Mouse (Mus musculus) midbrain, embryonic 15.5 days (tissue): Measurements from ENCODE around the gene Spata31d1d. TPM values are rescaled to one million over a fixed set of nuclear protein-coding genes. Genes with fewer than 3 reads are reported as not detected.
A peak's percentile ranks its signal among the peaks of the same experiment; 100 is the strongest.
"Not testable (repeated sequence)": the region's sequence is repeated elsewhere in the genome, so short reads cannot be mapped to it uniquely, and the experiment has no call there.

Experiments
- ATAC-seq: fragments of 200-750 bp; cut with Nextera tagmentation; replicated peaks from 2 replicates; pipeline ENCODE4 v1.8.0; 2017; ENCODE audit warnings: moderate TSS enrichment
- H3K27ac ChIP-seq: fragments of 300-500 bp; sonication (generic); 2 replicates; pipeline ENCODE4 v1.5.1; 2015; ENCODE audit warnings: mild to moderate bottlenecking, inconsistent platforms
- H3K27me3 ChIP-seq: fragments of 300-500 bp; sonication (generic); replicated peaks from 2 replicates; pipeline ENCODE4 v1.6.1; 2015; ENCODE audit warnings: inconsistent platforms
- H3K36me3 ChIP-seq: fragments of 300-500 bp; sonication (generic); replicated peaks from 2 replicates; pipeline ENCODE4 v1.6.1; 2015; ENCODE audit warnings: inconsistent platforms
- H3K4me1 ChIP-seq: fragments of 300-500 bp; sonication (generic); 2 replicates; pipeline ENCODE4 v1.6.1; 2015; ENCODE audit warnings: inconsistent platforms
- H3K4me2 ChIP-seq: fragments of 300-500 bp; sonication (generic); 2 replicates; pipeline ENCODE4 v1.6.1; 2015; ENCODE audit warnings: inconsistent platforms, mild to moderate bottlenecking, moderate library complexity
- H3K4me3 ChIP-seq: fragments of 300-500 bp; sonication (generic); 2 replicates; pipeline ENCODE4 v1.5.1; 2015; ENCODE audit warnings: mild to moderate bottlenecking, inconsistent platforms
- H3K9ac ChIP-seq: fragments of 300-500 bp; sonication (generic); 2 replicates; pipeline ENCODE4 v1.6.1; 2015; ENCODE audit warnings: mild to moderate bottlenecking, inconsistent platforms
- H3K9me3 ChIP-seq: fragments of 300-500 bp; sonication (generic); 2 replicates; pipeline ENCODE4 v1.6.1; 2016; ENCODE audit warnings: inconsistent platforms
- WGBS: fragments of 180-500 bp; shearing (Covaris S2); methylation state at CpG from one replicate; pipeline ENCODE4 v1.1.7; 2015; ENCODE audit warnings: mixed read lengths; 5-methylcytosine and 5-hydroxymethylcytosine counted together
- polyA plus RNA-seq: library from polyadenylated mRNA; unstranded; fragments of >200 nt; fragmentation: Nextera tagmentation; extraction: Ambion mirVana; gene quantifications from 2 replicates; pipeline ENCODE4 v1.2.1, GENCODE M21; 2015

Spata31d1d gene
- not detected in 2 replicates for polyA plus RNA-seq

GRCm38 (mm10) chr13:59731652-59732051 is at the start of gene Spata31d1d:
TSS of gene Spata31d1d (minus strand) at chr13:59731752.
- Histone ChIP-seq H3K36me3 (no peaks in the 10 kb centered on the region), H3K27ac (no peak within 1 kb of the TSS), H3K4me1 (no peaks in the 10 kb centered on the region), H3K4me2 (no peak within 1 kb of the TSS), H3K9ac (no peak within 1 kb of the TSS), H3K9me3 (no peaks in the 10 kb centered on the region), H3K27me3 (no peaks in the 10 kb centered on the region), H3K4me3 (no peak within 1 kb of the TSS)
- ATAC-seq: no peak
- 56% methylated on average over 7 of the region's 7 CpGs for WGBS

DNA sequence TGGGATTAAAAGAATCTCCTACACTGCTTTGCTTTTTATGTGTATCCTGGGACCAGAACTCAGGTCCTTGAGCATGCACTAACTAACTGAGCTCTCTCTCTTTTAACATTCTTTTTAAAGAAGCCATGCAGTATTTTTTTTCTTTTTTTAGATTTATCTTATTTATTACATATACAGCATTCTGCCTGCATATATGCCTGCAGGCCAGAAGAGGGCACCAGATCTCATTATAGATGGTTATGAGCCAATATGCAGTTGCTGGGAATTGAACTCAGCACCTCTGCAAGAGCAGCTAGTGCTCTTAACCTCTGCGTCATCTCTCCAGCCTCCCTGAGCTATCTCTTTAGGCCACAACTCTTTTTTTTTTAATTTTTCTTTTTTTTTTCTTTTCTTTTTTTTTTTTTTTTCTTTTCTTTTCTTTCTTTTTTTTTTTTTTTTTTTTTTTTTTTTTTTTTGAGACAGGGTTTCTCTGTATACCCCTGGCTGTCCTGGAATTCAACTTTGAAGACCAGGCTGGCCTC is 48.3 kb upstream of the Spata31d1d start:
- not testable (repeated sequence) for H3K9me3 ChIP-seq, H3K4me1 ChIP-seq, ATAC-seq, H3K4me3 ChIP-seq, H3K27ac ChIP-seq, H3K9ac ChIP-seq, H3K4me2 ChIP-seq, H3K27me3 ChIP-seq
- H3K36me3 ChIP-seq: peaks cover 70% of the 10 kb centered on the region
- WGBS: 93% methylated on average over 1 of the region's 1 CpGs

DNA sequence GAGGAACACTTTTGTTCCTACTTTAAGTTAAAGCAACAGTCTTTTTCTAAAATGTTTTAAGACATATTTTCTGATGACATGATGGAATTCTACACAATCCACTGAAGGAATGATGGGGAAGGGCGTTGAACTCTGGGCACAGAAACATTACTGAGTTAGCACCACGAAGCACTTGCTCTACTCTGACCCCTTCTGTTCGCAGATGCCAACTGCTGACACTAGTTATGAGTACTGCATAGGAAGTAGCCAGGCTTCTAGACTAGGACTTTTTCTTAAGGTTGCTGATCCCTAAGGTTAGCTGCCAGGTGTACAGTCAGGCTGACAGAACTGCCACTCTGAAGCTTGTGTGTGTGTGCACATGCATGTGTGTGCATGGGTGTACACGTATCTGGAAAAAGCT is 47.7 kb upstream of the Spata31d1d start:
- no peak overlapping the region for H3K27ac ChIP-seq
- H3K36me3 ChIP-seq: peaks cover 66% of the 10 kb centered on the region
- no peak overlapping the region for H3K4me3 ChIP-seq
- H3K4me1 ChIP-seq: no peaks in the 10 kb centered on the region
- no peaks in the 10 kb centered on the region for H3K27me3 ChIP-seq
- 88% methylated on average over 4 of the region's 4 CpGs for WGBS
- no peaks in the 10 kb centered on the region for H3K9me3 ChIP-seq
- ATAC-seq: no peak
- H3K9ac ChIP-seq: no peak overlapping the region
- H3K4me2 ChIP-seq: no peak overlapping the region

DNA sequence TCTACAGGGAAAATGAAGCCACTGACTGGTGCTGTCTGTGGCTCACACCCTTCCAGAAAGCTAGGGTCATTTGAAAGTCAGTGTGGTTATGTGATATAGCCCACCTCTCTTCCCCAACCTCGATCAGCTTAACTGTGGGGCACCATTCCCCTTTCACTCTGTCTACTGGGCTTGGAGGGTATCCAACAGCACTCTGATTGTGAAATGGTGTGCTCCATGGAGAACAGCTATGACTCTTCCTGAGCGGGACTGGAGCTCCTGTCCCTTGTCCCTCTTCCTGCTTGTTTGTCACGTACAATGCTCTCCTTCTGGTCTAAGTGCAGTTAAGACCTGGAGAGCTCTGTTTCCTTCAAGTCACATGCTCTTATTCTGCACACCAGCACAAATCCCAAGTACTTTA is 43.6 kb upstream of the Spata31d1d start:
- Histone ChIP-seq H3K27ac (no peak overlapping the region), H3K27me3 (no peaks in the 10 kb centered on the region), H3K4me3 (no peak overlapping the region), H3K36me3 (peaks cover 30% of the 10 kb centered on the region), H3K4me1 (peaks cover 11% of the 10 kb centered on the region), H3K9me3 (no peaks in the 10 kb centered on the region), H3K4me2 (no peak overlapping the region), H3K9ac (no peak overlapping the region)
- 94% methylated on average over 3 of the region's 3 CpGs for WGBS
- ATAC-seq: no peak

DNA sequence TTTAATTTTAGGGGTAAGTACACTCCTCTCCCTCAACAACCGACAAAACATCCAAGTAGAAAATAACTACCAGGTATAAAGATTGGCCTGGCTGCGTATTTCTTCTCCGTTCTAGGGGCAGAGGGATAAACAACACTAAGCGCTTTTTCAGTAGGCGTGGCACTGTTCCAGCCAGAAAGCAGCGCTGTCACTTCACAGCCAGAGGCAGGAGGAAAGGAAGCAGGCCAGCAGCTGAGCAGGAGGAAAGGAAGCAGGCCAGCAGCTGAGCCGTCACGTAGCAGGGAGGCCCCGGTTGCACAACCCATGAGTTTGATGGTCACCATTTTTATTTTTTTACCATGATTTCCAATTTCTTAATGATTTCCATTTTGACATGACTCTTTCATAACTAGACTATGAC is 39.7 kb upstream of the Spata31d1d start:
- Histone ChIP-seq H3K9me3 (no peaks in the 10 kb centered on the region), H3K9ac (no peak overlapping the region), H3K4me3 (no peak overlapping the region), H3K4me2 (no peak overlapping the region; the same call in 1 of the 2 replicates), H3K27me3 (no peaks in the 10 kb centered on the region), H3K4me1 (peaks cover 39% of the 10 kb centered on the region), H3K36me3 (peaks cover 11% of the 10 kb centered on the region), H3K27ac (peak overlapping the region; percentile 98)
- no peak for ATAC-seq
- 65% methylated on average over 9 of the region's 9 CpGs for WGBS

DNA sequence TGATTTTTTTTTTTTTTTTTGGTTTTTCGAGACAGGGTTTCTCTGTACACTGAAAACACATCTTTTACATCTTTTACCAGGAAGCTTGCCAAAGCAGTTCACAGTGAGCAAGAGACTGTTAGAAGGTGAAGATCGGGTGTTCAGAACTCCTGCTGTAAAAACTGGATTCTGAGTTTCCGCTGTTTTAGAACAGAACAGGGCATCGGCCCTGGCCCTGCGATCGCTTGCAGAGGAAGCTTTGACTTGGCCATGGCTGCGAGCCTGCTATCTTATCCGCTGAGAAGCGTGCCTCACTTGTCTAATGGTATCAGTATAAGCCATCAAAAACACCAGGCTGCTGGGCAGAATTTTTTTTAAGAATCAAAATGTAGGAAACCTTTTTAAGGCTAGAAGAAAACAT is 39.3 kb upstream of the Spata31d1d start:
- peaks cover 43% of the 10 kb centered on the region for H3K4me1 ChIP-seq
- ATAC-seq: no peak
- peaks cover 11% of the 10 kb centered on the region for H3K36me3 ChIP-seq
- no peaks in the 10 kb centered on the region for H3K9me3 ChIP-seq
- H3K27ac ChIP-seq: peak overlapping the region; percentile 98
- peak overlapping the region; percentile 96 for H3K4me3 ChIP-seq
- no peaks in the 10 kb centered on the region for H3K27me3 ChIP-seq
- H3K9ac ChIP-seq: no peak overlapping the region
- 69% methylated on average over 9 of the region's 9 CpGs for WGBS
- peak overlapping the region; percentile 66 for H3K4me2 ChIP-seq

- Histone ChIP-seq H3K36me3 (peaks cover 8% of the 10 kb centered on the region), H3K4me2 (peak overlapping the region; percentile 66), H3K9ac (peak overlapping the region; percentile 84), H3K27me3 (no peaks in the 10 kb centered on the region), H3K27ac (peak overlapping the region; percentile 98), H3K9me3 (no peaks in the 10 kb centered on the region), H3K4me1 (peaks cover 46% of the 10 kb centered on the region), H3K4me3 (peak overlapping the region; percentile 96)
- peak; percentile 89 for ATAC-seq
- WGBS: under 1% methylated on average over 28 of the region's 28 CpGs
Measured at GRCm38 (mm10) chr13:59770164-59770562, 38.6 kb upstream of the Spata31d1d start.

DNA sequence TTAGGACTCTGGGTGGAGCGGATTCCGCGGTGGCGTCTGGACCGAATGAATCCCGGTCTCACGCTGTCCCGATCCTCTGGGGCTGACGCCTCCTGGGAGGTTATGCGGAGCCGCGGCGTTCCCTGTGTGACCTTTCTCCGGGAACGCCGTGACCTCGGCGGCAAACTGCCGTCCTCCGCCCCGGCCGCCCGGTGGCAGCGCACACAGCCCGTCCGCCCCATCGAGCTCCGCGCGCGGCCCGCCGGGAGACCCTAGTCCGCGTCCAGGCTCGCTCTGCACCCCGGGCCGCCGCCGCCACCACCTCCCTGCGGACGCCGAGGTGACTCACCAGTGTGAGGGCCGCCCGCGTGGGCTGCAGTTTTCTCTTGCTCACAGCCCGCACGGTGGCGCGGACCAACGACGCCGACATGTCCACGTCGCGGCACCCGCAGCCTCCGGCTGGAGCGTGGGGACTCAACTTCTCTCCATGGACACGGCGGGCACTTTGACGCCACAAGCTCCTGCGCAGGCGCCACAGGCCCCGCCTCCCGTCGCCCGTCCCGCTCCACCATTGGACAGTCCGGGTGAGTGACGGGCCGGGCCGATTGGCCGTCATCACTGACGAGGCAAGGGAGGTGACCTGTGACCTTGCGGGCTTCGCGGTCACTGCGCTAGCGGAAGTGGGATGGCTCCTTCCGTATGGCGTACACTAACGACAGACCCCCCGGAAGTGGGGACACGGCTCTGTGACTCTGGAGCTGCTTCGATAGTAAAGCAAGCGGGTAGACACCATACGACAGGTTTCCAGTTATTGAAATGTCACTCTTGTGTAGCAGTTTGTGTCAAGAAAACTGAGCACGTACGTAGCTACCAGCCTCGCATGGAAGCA is 38.0 kb upstream of the Spata31d1d start, which contains the start of gene Isca1:
Isca1 (minus strand) TSS at position 515 of the 868 bp plus-strand sequence.
- H3K27ac ChIP-seq: peak within 1 kb of the TSS; percentile 98
- peaks cover 3% of the 10 kb centered on the region; the same call in 1 of the 2 replicates for H3K36me3 ChIP-seq
- H3K9ac ChIP-seq: peak within 1 kb of the TSS; percentile 84
- peak; percentile 99 for ATAC-seq
- H3K4me2 ChIP-seq: peak within 1 kb of the TSS; percentile 66
- peaks cover 46% of the 10 kb centered on the region for H3K4me1 ChIP-seq
- WGBS: under 1% methylated on average over 91 of the region's 91 CpGs
- H3K4me3 ChIP-seq: peak within 1 kb of the TSS; percentile 96
- H3K27me3 ChIP-seq: no peaks in the 10 kb centered on the region
- no peaks in the 10 kb centered on the region for H3K9me3 ChIP-seq

- Histone ChIP-seq H3K27ac (no peak overlapping the region), H3K36me3 (peaks cover 3% of the 10 kb centered on the region; the same call in 1 of the 2 replicates), H3K27me3 (no peaks in the 10 kb centered on the region), H3K4me1 (peaks cover 46% of the 10 kb centered on the region), H3K9ac (peak overlapping the region; percentile 84; the same call in 1 of the 2 replicates), H3K9me3 (no peaks in the 10 kb centered on the region), H3K4me2 (peak overlapping the region; percentile 66), H3K4me3 (peak overlapping the region; percentile 96)
- ATAC-seq: no peak
- WGBS: 37% methylated on average over 13 of the region's 13 CpGs
Measured at GRCm38 (mm10) chr13:59768531-59768930, 37.0 kb upstream of the Spata31d1d start.

GRCm38 (mm10) chr13:59766786-59767515 is 35.4 kb upstream of the Spata31d1d start:
- H3K36me3 ChIP-seq: no peaks in the 10 kb centered on the region
- no peaks in the 10 kb centered on the region for H3K9me3 ChIP-seq
- H3K9ac ChIP-seq: no peak overlapping the region
- H3K4me2 ChIP-seq: no peak overlapping the region
- 84% methylated on average over 11 of the region's 11 CpGs for WGBS
- H3K4me1 ChIP-seq: peaks cover 46% of the 10 kb centered on the region
- H3K27me3 ChIP-seq: no peaks in the 10 kb centered on the region
- H3K4me3 ChIP-seq: no peak overlapping the region
- H3K27ac ChIP-seq: no peak overlapping the region
- ATAC-seq: no peak

GRCm38 (mm10) chr13:59762791-59763190 is 31.2 kb upstream of the Spata31d1d start:
- no peaks in the 10 kb centered on the region for H3K9me3 ChIP-seq
- H3K4me3 ChIP-seq: no peak overlapping the region
- H3K27ac ChIP-seq: no peak overlapping the region
- H3K4me2 ChIP-seq: no peak overlapping the region
- WGBS: 97% methylated on average over 7 of the region's 7 CpGs
- peaks cover 22% of the 10 kb centered on the region for H3K4me1 ChIP-seq
- no peak overlapping the region for H3K9ac ChIP-seq
- H3K36me3 ChIP-seq: peaks cover 9% of the 10 kb centered on the region
- no peaks in the 10 kb centered on the region for H3K27me3 ChIP-seq
- no peak for ATAC-seq

DNA sequence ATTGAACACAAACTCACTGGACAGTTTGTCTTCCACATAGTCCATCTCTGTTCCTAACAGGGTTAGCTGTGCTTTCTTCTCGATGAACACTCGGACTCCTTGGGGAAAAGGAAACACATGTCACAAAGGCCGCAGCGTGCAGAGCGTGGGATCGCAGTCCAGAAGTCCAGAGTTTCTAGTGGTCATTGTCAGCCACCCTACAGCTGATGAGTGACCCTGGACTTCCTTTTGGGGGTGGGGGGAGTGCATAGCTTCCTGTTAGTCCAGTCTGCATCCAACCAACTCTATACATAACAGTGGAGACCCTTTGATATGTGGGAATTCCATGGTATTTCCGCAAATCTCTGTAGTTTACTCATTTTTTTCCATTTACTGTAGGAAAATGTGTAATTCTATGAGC is 25.4 kb upstream of the Spata31d1d start:
- Histone ChIP-seq H3K27me3 (no peaks in the 10 kb centered on the region), H3K4me3 (no peak overlapping the region), H3K4me1 (no peaks in the 10 kb centered on the region), H3K4me2 (no peak overlapping the region), H3K9me3 (no peaks in the 10 kb centered on the region), H3K36me3 (peaks cover 19% of the 10 kb centered on the region), H3K9ac (no peak overlapping the region), H3K27ac (no peak overlapping the region)
- 92% methylated on average over 7 of the region's 7 CpGs for WGBS
- no peak for ATAC-seq
